Mouse (Mus musculus): Measurements from ENCODE around the gene Gps1.
"Not testable (repeated sequence)": the region's sequence is repeated elsewhere in the genome, so short reads cannot be mapped to it uniquely, and the experiment has no call there.

GRCm38 (mm10) chr11:120762672-120763041 lies 21.4 kb upstream of the Gps1 start, which contains the start of gene Hmga1b:
- not testable (repeated sequence) for TF ChIP-seq MYOG (IDR thresholded peaks at IDR 0.05; ENCODE audit: control insufficient read depth in 1 of 3, insufficient read depth in 1 of 3, insufficient read length in 2 of 3, low read depth in 2 of 3); MYOD1 (IDR thresholded peaks at IDR 0.05; ENCODE audit: control insufficient read depth in 1 of 3, insufficient read length in 2 of 3, low read depth in 2 of 3); POLR2A (IDR thresholded peaks at IDR 0.05; ENCODE audit: insufficient read length, low read depth); POLR2AphosphoS2 (IDR thresholded peaks at IDR 0.05; ENCODE audit: insufficient read length, low read depth); CEBPB (IDR thresholded peaks at IDR 0.05; ENCODE audit: insufficient read depth, poor library complexity, severe bottlenecking); E2F4 (IDR thresholded peaks at IDR 0.05; ENCODE audit: insufficient read depth); TCF12 (IDR thresholded peaks at IDR 0.05; ENCODE audit: insufficient read depth, poor library complexity, severe bottlenecking); USF1 (IDR thresholded peaks at IDR 0.05; ENCODE audit: low read depth)

Measured in myocyte (in vitro differentiated cells).